Mouse (Mus musculus) c-Kit-positive CD71-positive TER-119-negative erythroid progenitor cells, embryonic 14.5 days (primary cell): ENCODE results near the gene Slc35f6.
"Not testable (repeated sequence)": the region's sequence is repeated elsewhere in the genome, so short reads cannot be mapped to it uniquely, and the experiment has no call there.

Experiments used
- DNase-seq: peaks from one replicate; pipeline ENCODE4 v3.0.0-alpha.2; 2013; ENCODE audit warnings: low read depth

The Slc35f6 gene

GRCm38 (mm10) chr5:30700361-30701000 is 52.7 kb downstream of the Slc35f6 start:
- DNase-seq: no peak

- DNase-seq: not testable (repeated sequence)
These were observed 53.6 kb downstream of the Slc35f6 start for GRCm38 (mm10) chr5:30701373-30701772.

GRCm38 (mm10) chr5:30701866-30702265 is 54.1 kb downstream of the Slc35f6 start:
- DNase-seq: no peak
